8 mouse cellular contexts compared by ENCODE assay signal in the genomic region with DNA sequence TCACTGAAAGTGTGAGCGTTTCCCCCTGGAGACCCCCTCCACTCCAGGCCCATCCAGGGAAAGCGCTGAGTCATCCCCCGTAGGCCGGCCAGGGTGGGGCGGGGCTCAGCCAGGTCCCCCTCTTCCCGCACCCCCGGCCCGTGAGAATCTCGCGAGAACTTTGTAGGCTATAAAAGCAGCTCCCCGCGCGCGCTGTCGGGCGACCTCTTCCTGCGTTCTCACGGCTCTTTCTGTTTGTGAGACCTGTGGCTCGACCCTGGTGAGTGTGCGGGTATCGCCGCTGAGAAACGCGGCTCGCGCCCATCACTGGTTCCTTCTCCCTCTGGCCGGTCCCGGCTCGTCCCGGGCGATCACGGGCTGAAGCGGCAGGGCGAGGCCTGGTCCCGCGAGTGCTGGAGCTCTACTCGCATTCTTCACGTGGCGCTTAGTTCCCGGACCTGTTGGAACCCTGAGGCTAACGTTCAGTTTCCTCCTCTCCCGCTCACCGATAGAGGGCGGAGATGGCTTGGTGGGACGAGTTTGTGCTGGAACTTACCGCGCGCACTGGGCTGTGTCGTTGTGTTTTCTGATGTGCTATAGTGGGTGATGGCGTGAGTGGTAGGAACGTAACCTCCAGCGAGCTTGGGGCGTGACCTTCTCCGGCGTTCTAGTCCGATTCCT. TPM values are rescaled to one million over a fixed set of nuclear protein-coding genes. Genes with fewer than 3 reads are reported as not detected.
DNase-seq lines count a peak whose midpoint lies in the region; ATAC-seq and TF ChIP-seq lines count a peak whose summit lies in the region.

Gene Prdx1 (plus strand): TSS at position 143 of the 660 bp plus-strand sequence.

- H3K4me3 ChIP-seq in bone marrow macrophage, adult 2 months (ENCODE audit: insufficient read depth, low read length), result peak within 1 kb of the TSS; percentile 78
- H3K4me3 ChIP-seq in embryonic fibroblast, embryonic 13.5 days (ENCODE audit: insufficient read depth, low read length), result peak within 1 kb of the TSS; percentile 79
- peak within 1 kb of the TSS; percentile 84 for H3K4me3 ChIP-seq in heart, embryonic 10.5 days
- H3K4me3 ChIP-seq in kidney, embryonic 15.5 days (replicated peaks), result peak within 1 kb of the TSS; percentile 64

- peaks cover 33% of the 10 kb centered on the region for H3K4me1 ChIP-seq in bone marrow macrophage, adult 2 months (ENCODE audit: control insufficient read depth, insufficient read depth, low read length)
- peaks cover 3% of the 10 kb centered on the region; the same call in 1 of the 2 replicates for H3K4me1 ChIP-seq in embryonic fibroblast, embryonic 13.5 days (ENCODE audit: control insufficient read depth, insufficient read depth, low read length)
- H3K4me1 ChIP-seq in heart, embryonic 10.5 days, result peaks cover 15% of the 10 kb centered on the region
- peaks cover 33% of the 10 kb centered on the region for H3K4me1 ChIP-seq in kidney, embryonic 15.5 days

- H3K27me3 ChIP-seq in heart, embryonic 10.5 days (ENCODE audit: insufficient read depth, poor library complexity, severe bottlenecking), result no peaks in the 10 kb centered on the region
- no peaks in the 10 kb centered on the region for H3K27me3 ChIP-seq in kidney, embryonic 15.5 days

- peak; percentile 96 for DNase-seq in A20 (ENCODE audit: low read depth, low spot score)
- peak; percentile 97 for DNase-seq in heart, embryonic 10.5 days (ENCODE audit: low spot score)
- DNase-seq in liver, result peak; percentile 92
- peak; percentile 91 to 97 for DNase-seq in spleen, postnatal 4 days (ENCODE audit: low spot score in 2 of 2)

- peak; percentile 93 for TF ChIP-seq POLR2A in bone marrow macrophage, adult 2 months (IDR thresholded peaks at IDR 0.05; ENCODE audit: borderline replicate concordance, low read depth, low read length)
- TF ChIP-seq POLR2A in embryonic fibroblast, embryonic 13.5 days (IDR thresholded peaks at IDR 0.05; ENCODE audit: low read depth, low read length), result peak; percentile 99

- under 1% methylated on average over 56 of the region's 56 CpGs for WGBS in heart, embryonic 10.5 days
- under 1% methylated on average over 56 of the region's 56 CpGs for WGBS in kidney, embryonic 15.5 days

- peak within 1 kb of the TSS; percentile 71 for H3K9ac ChIP-seq in kidney, embryonic 15.5 days

- ATAC-seq in kidney, embryonic 15.5 days (replicated peaks; ENCODE audit: low FRiP score), result peak; percentile 97
- peak; percentile 93 for ATAC-seq in monocyte, adult 5-6 weeks (replicated peaks; ENCODE audit: insufficient number of reproducible peaks, low FRiP score, low TSS enrichment, poor library complexity, severe bottlenecking)

- peak within 1 kb of the TSS; percentile 73 for H3K4me2 ChIP-seq in kidney, embryonic 15.5 days

- no peak for TF ChIP-seq CTCF in bone marrow macrophage, adult 2 months (IDR thresholded peaks at IDR 0.05; ENCODE audit: low read depth, low read length)
- TF ChIP-seq CTCF in embryonic fibroblast, embryonic 13.5 days (IDR thresholded peaks at IDR 0.05; ENCODE audit: borderline replicate concordance, insufficient read depth, low read length), result peak; percentile 89; the same call in 1 of the 2 replicates

- H3K27ac ChIP-seq in bone marrow macrophage, adult 2 months (ENCODE audit: insufficient read depth, low read depth, low read length), result peak within 1 kb of the TSS; percentile 82
- peak within 1 kb of the TSS; percentile 89 for H3K27ac ChIP-seq in embryonic fibroblast, embryonic 13.5 days (ENCODE audit: insufficient read depth, low read length)
- H3K27ac ChIP-seq in heart, embryonic 10.5 days, result peak within 1 kb of the TSS; percentile 97
- peak within 1 kb of the TSS; percentile 98 for H3K27ac ChIP-seq in kidney, embryonic 15.5 days

- H3K9me3 ChIP-seq in heart, embryonic 10.5 days, result no peaks in the 10 kb centered on the region
- no peaks in the 10 kb centered on the region for H3K9me3 ChIP-seq in kidney, embryonic 15.5 days (replicated peaks)

- H3K36me3 ChIP-seq in heart, embryonic 10.5 days, result peaks cover 34% of the 10 kb centered on the region
- peaks cover 29% of the 10 kb centered on the region for H3K36me3 ChIP-seq in kidney, embryonic 15.5 days

RNA-seq across cellular contexts. Expression of gene Prdx1, which starts in this region (rescaled TPM):
- 2,298 and 2,420 TPM in 2 replicates for polyA plus RNA-seq in bone marrow macrophage, adult 2 months (2012; ENCODE audit: insufficient read depth, insufficient read length, missing spikeins)
- 887 and 980 TPM in 2 replicates for polyA plus RNA-seq in embryonic fibroblast, embryonic 13.5 days (2011; ENCODE audit: insufficient read length, low read depth, missing spikeins)
- polyA plus RNA-seq in heart, embryonic 10.5 days (2016; fragmentation: Nextera tagmentation; extraction: Ambion mirVana), result 1,191 and 1,224 TPM in 2 replicates
- 1,497 and 1,602 TPM in 2 replicates for polyA plus RNA-seq in kidney, embryonic 15.5 days (2015; fragmentation: Nextera tagmentation; extraction: Ambion mirVana)
- total RNA-seq in monocyte, adult 5-6 weeks (2017), result 173 to 407 TPM (median 323 TPM) in 3 replicates

Comparison
In these comparisons a context has a peak if more than half of its experiments do, and no peak if none do; other contexts are left out.
1. Peak in every context shown above with its lines: DNase-seq, ATAC-seq, H3K4me3 ChIP-seq and H3K27ac ChIP-seq.